Mouse (Mus musculus): ENCODE measurements around the gene Meis1. TPM values are rescaled to one million over a fixed set of nuclear protein-coding genes. Genes with fewer than 3 reads are reported as not detected.

Gene Meis1
- polyA plus RNA-seq, 3 experiments from 2014 or later: 0.10 to 0.13 TPM; not detected in 1

DNA sequence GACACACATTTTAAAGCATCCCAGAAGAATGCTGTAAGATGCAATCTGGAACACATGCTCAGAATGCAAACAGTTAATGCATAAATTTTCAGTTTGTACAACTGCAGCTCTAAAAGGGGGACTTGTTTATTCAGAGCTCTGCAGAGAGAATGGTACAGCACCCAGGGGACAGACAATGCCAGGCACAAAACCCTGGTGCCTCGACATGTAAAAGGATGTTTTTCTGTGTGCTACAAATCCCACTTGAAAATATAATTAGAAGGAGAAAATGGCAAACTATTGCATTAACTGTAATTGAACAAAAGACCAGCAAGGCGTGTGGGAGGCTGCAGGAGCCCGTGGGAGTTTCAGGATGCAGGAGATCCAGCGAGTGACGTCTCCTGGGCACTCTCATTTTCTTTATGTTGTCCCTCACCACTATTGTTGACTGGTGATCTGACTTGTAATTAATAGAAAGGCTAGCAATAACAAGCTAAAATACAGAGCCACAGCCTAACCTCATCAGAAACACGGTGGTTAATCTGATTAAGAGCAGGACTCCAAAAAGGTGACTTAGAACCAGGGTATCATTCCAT is 29.0 kb downstream of the Meis1 start:
- ATAC-seq: no peak

DNA sequence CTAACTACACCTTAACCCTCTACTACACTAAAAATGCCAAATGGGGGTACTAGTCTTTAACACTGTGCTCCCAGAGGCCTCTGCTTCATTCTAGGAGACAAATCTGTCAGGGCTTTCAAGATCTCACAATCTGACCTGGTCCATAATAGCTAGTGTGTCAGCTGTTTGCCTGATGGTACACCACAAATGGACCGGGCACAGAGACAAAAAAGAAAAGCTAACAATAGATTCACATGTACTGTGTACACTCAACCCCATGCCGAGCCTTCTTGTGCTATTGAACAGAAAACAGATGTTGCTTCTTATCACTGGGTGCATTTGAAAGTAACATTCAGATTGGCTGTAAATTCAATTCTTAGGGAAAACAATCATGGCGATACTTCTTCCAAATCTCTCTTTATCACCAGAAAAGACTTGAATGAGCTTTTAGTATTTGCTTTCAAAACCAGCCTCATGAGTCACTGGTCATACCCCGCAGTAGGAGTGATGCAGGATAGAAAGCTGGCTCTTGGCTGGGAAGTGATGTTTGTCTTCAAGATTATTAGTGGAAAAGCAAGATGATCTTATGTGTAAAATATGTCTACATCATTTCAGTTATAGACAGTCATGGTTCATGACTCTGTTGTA is 30.0 kb downstream of the Meis1 start:
- ATAC-seq: no peak

DNA sequence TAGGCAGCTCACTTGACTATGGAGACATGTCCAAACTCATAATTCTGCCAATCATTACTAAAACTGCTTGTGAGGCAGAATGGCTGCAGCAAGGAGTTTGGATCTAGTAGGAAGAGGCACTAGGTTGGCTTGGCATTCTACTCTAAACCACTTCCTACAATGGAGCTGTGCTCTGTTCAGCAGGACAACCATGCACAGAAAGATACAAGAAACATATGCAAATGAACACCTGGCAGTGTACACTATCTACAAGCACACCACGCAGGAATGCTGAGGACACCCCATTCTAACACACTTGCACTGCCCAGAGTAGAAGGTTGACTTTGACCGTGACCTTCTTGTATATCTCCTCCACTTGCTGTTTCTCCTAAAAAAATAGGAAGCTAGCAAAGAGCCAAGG is 35.0 kb downstream of the Meis1 start:
- no peak for ATAC-seq

DNA sequence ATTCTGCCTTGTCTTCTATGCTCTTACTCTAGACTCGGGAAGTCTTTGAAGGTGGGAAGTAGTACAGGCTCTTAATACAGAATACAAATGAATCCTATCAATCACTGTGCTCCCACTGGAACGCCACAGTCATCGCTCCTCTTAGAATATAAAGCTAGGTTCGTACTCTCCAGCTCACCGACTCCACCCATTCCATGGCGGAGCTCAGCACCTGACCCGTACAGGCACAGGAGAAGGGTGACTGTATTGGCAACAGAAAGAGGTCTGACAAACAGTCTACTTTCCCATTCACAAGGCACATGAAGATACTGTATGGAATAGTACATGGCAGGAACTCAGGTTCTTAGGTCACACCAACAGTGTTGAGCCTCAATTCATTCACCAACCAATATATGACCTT is 35.5 kb downstream of the Meis1 start:
- no peak for ATAC-seq

DNA sequence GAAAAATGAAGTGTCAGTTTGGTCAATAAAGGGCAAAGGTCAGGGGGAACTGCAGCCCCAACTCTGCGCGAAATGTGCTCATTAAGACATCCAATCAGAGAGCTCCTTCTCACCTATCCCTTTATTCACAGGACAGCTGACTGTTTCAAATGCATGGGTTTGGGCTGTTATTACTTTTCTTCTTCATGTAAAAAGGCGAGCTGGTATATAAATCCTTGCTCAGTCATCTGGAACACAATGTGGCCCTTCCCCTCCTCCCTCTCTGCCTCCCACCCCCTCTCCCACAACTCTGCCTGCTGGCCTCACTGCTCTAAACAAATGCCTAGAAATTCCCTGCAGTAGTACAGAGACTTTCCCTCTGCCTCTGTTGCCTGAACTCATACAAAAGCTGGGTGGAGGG is 36.5 kb downstream of the Meis1 start:
- no peak for ATAC-seq

DNA sequence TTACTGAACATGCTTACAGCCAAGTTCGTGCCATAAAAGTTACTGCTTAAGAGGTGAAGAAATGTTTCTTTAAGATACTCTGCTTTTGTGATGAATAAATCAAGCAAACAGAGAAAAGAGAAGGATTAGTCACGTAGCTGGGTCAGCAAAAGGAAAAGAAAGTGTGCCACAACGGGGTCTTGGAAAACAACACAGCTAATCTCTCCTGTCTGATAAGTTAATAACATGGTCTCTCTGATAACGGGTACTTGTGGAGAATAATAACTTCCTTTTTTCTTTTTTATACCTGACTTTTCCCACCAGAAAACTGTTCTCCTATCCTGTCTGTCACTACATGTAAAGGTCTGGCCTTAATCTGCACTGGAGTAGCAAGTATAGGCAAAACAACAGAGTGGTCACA is 37.4 kb downstream of the Meis1 start:
- no peak for ATAC-seq

DNA sequence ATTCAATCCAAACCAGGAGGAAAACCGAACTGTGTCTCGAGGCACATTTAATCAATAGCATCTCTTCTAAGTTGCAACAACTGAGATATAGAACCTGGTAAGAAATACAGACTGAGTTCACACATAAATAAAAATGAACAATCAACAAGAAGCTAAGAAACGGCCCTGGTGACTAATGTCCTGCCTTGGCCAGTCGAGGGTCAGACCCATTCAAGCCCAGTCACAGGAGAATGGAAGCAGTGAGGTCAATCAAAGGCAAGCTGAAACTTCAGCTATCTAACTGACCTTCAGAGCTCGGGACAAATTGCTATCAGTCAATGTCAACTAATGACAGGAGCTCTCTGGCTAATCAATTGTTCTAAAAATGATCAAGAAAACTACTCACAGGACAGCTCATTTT is 38.2 kb downstream of the Meis1 start:
- no peak for ATAC-seq

DNA sequence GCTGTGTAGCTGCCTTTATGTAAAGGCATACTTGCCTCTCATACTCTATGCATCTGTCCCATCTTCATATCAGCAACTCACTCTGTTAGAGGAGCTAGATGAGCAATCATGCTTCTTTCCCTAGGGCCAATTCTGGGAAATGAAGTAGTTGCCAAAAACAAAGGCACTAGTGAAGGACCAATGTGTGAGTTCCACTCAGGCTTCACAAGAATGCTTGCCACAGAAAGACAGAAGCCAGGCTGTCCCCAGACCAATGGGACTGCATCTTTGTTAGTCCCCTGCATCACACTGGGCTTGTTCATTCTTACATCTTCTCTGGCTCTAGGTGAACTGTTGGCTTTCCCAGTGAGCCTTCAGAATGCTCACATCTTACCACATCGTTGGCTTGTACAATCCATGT is 43.7 kb downstream of the Meis1 start:
- ATAC-seq: no peak

DNA sequence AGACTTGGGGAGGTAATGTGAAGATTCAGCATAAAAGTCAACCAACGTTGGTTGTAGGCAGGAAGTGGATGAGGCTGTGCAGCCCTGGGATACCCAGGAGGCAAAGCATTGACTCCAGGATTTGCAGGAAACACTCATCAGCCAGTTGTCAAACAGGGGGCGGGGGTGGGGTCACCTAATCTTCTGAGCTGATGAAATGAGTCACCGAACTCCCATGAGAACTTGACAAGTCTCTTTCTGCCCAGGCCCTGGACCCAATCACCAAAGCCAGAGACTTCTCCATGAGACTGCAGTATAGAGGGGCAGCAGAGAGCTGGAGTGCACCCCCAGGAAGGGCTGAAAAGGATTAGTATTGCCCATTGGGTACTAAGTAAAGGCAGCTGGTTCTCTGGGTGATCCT is 45.0 kb downstream of the Meis1 start:
- ATAC-seq: no peak

DNA sequence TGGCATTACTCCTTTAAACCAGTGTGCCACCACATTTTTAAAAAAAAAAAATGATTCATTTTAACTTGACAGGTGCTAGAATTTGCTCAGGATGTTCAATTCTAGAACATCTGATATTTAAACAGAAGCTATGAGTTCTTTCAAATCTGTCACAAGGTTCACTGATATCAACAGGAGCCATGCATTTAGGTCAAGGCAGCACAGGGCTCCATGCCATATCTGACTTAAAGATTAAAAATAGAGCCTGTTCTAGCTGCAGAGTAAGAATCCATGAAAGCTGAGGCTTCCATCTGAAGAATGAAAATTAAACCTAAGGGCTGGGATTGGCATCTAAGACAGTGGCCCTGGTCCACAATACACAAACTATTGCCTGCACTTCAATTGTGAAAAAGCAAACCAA is 45.8 kb downstream of the Meis1 start:
- no peak for ATAC-seq

DNA sequence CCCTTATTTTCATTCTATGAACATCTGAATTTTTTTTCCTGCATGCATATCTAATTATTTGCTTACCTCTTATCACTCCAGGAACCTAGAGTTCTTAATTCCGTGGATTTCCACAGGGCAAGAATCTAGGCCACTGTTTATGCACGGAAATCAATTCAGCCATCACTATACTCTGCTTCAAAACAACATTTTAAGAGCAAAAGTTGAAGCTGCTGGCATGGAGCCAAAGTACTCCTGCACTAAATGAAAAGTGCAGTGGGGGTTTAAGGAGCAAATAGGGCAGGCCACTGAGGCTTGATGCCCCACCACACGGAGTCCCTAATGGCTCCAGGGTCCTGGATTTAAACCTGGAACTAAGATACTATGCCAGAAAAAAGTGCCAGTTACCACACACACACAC is 47.2 kb downstream of the Meis1 start:
- ATAC-seq: no peak

DNA sequence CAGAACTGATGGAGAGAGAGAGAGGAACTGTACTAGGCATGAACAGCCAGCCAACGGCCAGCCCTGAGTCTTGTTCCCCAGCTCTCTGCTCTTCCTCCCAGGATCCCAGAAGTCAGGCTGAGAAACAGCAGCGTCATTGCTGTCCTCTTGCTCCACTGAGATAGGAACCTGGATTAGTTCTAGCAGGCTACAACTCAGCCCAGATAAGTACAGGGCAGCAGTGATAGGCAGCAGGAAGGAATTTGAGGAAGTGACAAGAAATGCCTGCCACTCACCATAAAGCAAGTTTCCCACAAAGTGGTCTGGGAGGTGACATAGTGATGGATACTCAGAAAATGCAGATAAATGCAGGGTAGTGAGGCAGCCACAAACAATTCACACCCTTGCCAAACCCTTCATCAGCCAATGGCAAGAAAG is 48.9 kb downstream of the Meis1 start:
- ATAC-seq: no peak

DNA sequence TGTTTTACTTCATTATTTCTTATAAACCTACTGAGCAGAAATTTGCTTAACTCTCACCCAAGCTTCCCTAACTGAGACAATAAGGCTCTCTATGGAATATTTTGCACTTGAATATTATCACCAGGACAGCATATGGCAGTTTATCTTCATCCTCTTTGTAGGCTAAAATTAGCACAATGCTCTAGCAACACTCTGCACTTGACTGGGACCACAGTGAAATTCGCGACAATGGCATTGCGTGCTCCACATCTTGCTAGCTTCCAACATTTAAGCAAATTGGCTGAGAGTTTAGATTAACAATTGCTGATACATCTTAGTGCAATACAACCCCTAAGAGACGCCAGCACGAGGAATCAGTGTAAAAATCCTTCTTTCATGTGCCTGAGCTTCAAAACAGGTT is 54.4 kb downstream of the Meis1 start:
- no peak for ATAC-seq

DNA sequence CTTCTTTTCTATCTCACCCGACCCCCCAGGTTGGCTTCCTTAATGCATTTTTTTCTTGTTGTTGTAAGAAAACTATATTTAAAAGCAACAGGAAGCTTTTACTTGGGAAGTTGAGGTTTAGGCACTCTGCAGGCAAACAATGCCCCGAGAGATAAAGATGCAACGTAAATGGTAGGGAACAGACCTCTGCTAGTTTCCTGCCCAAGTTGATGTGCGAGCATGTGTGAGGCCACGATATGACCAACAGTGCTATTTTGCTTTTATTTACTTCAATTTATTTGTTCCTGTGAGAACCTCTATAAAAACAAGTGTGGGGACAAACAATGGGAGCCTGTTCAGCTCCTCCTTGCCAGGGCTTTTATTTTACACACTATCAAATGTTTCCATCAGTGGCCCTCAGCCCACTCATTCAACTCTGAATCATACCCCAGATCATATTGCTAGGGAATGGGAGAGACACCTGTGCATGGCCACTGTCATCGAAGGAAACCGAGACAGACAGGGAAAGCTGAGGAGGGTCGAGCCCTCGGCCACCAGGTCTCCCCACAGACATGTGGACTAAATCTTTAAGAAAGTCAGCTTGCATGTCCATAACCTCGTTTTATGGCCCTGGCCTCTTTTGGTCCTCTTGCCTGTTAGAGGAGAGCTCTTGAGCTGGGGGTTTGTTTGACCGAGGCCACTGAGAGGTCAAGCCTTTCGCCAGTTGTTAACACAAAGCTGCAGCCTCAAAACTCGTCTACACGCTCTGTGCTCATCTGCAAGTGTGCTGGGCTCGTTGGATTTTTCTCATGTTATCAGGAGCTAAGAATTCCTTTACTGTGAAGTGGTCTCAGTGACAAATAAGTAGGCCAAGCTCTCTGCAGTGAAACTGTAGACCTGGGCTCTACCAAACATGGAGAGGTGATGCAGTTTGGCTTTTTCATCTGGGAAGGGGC is 55.3 kb downstream of the Meis1 start:
- ATAC-seq: no peak

DNA sequence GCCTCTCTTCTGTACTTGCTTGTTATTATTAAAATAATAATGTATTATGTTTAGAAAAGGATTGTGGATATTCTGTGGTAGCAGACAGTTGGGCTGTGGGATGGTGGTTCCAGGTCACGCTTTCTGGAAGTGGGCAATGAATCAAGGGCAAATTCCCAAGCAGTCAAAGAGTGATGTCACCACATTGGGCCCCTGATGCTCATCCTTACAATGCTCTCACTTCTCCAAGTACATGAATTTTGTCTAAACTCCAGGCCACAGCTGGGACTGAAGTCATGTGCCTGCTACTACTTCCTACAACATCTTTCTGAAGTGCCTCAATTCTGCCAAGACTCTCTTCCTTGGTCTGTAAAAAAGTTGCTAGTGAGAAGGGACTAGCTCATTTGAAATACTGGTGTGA is 59.3 kb downstream of the Meis1 start:
- ATAC-seq: no peak

DNA sequence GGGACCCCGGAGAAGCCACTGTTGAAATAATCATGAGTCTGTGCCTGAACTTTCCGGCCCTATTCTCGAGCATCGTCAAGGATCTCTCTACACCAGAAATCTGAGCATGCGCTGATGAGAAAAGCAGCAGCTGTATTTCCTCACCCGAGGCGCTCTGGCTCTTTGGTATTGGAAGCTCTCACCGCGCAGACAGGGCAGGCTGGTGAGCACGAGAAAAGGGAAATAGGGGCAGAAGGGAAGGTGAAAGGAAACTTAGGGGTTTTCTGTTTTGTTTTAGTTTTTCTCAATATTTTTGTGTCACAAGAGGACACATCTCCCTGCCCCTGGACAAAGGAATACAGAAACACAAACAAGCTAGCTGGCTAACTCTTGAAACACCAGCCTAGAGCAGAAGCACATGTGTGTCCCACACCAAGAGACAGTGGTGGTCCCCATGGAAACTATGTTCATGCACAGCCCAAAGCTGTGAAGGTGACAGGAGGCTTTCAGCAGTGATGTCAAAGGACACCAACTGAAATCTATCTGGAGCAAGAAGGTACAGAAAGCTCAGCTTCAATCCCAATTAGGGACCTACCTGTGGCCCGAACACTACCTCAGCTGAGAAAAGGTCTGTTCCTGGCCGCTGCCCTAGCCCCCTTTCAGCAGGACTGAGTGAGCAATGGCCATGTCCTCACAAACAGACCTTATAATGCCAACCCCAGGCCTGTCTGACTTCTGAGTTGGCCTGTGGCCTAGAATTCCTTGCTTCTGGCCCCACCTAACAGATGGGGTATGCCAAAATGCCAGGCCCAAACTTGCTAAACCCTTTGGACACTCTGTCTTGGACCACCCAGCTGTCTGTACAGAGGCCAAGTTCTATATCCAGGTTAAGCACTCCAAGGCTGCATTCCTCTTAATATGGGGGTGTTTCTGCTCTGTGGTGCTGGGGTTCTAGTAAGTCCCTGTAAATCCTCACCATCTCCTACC is 60.7 kb downstream of the Meis1 start:
- no peak for ATAC-seq

DNA sequence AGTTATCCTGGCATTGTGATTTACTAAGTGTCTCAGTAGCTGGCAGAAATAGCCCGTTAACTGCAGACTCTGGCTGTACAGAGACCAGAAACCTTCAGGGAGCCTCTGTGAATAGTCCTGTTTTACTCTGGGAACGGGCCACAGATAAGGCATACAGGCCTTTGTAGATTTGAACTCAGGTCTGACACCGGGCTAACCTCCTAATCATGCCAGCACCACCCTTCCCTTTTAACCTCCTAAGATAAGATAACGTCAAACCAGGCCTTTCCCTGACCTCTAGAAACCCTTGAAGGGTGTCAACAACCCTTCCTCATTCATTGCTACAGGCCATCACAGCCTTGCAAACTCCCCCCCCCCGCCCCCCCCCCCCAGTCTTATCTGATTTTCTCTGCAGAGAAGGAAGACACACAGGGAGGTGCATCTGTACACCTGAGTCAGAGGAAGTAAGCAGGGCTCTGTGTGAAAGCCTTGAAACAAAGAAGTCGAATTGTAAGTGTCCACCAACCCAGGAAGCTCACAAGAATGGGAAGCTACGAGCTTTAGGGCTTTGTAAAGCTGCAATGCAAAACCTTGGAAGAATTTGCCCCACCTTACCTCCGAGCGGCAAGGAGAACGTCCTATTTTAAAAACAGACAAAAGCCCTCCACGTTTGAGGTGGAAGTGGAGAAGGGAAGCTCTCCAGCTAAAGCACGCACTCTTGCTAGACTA is 61.5 kb downstream of the Meis1 start:
- no peak for ATAC-seq

DNA sequence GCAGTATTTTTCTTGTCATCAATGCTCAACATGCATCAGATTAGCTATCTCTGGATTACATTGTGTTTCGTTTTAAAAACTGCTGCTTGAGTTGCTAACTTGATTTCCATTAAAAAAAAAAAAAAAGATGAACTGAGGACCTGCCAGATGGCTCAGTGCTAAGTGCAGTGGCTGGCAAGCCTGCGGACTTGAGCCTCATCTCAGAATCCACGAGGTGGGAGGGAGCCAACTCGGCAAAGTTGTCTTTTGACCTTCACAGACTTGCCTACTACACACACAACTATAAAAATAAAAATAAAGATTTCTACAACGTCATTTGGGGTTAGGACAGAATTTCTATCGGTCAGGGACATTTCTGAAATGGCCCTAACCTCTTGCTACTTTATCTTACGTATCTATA is 62.8 kb downstream of the Meis1 start:
- no peak for ATAC-seq

DNA sequence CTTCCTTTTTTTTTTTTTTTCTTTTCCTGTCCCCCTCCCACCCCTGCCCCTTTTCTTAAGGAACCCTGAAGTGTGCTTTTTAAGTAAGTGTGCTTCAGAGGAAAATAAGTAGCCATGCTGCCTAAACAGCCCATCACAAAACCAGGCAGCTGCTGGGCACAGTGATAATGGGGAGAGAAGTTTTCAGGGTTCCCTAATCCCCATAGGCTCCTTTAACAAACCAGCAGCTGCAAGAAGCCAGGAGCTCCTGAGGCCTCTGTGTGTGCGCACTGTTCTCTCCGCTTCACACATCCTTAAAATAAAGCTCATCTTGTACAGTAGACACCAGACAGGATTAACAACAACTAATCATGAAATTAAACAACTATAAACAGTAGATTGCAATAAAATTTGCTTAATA is 63.9 kb downstream of the Meis1 start:
- no peak for ATAC-seq

DNA sequence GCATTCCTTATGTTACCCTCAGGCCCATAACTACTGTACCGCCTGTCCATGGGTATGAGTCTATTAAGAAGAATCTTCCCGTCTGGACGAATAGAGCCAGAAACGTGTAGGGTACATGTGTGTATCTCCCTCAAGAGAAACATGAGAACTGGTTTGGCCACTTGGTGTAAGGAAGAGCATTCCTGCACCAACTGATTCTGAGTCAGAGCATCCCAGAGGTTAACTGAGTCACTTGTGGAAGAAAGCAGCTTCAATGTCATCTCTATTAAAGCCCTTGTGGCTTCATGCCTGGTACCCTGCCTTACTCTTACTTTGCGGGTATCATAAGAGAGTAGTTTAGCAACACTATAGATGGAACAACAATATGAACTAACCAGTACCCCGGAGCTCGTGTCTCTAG is 64.9 kb downstream of the Meis1 start:
- ATAC-seq: no peak

DNA sequence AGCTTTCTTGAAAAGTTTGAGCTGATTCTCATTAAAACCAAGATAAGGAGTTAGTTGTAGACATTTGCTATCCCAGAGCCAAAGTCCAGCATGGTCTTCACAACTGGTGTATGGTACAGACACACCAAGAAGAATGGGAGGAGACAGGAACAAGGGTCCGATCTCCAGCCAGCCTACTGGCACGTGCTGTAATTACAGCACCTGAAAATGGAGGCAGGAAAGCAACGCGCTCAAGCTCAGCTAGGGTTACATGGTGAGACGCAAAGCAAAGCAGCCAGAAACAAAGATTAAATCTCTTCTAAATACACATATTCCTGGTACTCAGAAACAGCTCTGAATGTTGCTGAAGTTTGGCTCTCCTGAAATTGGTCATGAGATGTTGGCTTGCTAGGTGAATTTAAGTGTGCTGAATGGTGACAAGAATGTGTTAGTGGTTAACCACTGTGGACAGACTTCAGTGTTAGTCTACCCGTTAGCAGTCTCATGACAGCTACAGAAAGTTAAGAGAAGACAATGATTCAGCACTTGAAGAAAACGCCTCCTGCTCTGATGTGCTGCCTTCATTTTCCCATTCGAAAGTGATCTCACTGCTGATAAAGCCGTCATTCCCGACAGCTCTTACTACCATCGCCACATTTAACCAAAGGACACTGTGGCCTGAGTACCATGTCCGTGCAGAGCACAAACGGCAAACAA is 70.0 kb downstream of the Meis1 start:
- no peak for ATAC-seq

All from inflammation-experienced regulatory T-cells, adult 6 months (primary cell).